Mouse (Mus musculus) neural tube, embryonic 12.5 days (tissue): ENCODE measurements around the gene Myh14. TPM values are rescaled to one million over a fixed set of nuclear protein-coding genes. Genes with fewer than 3 reads are reported as not detected.

ENCODE experiments used
- ATAC-seq: fragments of 200-750 bp; cut with Nextera tagmentation; 2 replicates; pipeline ENCODE4 v1.8.0; 2017; ENCODE audit warnings: low read depth, mild to moderate bottlenecking, moderate TSS enrichment, moderate library complexity; ENCODE audit not compliant: low FRiP score
- H3K27ac ChIP-seq: fragments of 300-500 bp; sonication (generic); 2 replicates; pipeline ENCODE4 v1.5.1; 2016
- H3K27me3 ChIP-seq: fragments of 300-500 bp; sonication (generic); replicated peaks from 2 replicates; pipeline ENCODE4 v1.6.1; 2016; ENCODE audit warnings: mild to moderate bottlenecking
- H3K36me3 ChIP-seq: fragments of 300-500 bp; sonication (generic); 2 replicates; pipeline ENCODE4 v1.6.1; 2016; ENCODE audit warnings: mild to moderate bottlenecking
- H3K4me1 ChIP-seq: fragments of 300-500 bp; sonication (generic); 2 replicates; pipeline ENCODE4 v1.6.1; 2016
- H3K4me2 ChIP-seq: fragments of 300-500 bp; sonication (generic); replicated peaks from 2 replicates; pipeline ENCODE4 v1.6.1; 2016; ENCODE audit warnings: mild to moderate bottlenecking
- H3K4me3 ChIP-seq: fragments of 300-500 bp; sonication (generic); 2 replicates; pipeline ENCODE4 v1.5.1; 2016
- H3K9ac ChIP-seq: fragments of 300-500 bp; sonication (generic); 2 replicates; pipeline ENCODE4 v1.6.1; 2016; ENCODE audit warnings: mild to moderate bottlenecking
- H3K9me3 ChIP-seq: fragments of 300-500 bp; sonication (generic); 2 replicates; pipeline ENCODE4 v1.6.1; 2016; ENCODE audit warnings: mild to moderate bottlenecking
- whole genome bisulfite sequencing: fragments of 180-500 bp; shearing (Covaris S2); methylation state at CpG from one replicate; pipeline ENCODE4 v1.1.7; 2016; 5-methylcytosine and 5-hydroxymethylcytosine counted together
- polyA plus RNA-seq: library from polyadenylated mRNA; unstranded; fragments of >200 nt; fragmentation: Nextera tagmentation; extraction: Ambion mirVana; gene quantifications from 2 replicates; pipeline ENCODE4 v1.2.1, GENCODE M21; 2016

Gene Myh14
- polyA plus RNA-seq, 1 experiment from 2014 or later: 2.5 TPM

DNA sequence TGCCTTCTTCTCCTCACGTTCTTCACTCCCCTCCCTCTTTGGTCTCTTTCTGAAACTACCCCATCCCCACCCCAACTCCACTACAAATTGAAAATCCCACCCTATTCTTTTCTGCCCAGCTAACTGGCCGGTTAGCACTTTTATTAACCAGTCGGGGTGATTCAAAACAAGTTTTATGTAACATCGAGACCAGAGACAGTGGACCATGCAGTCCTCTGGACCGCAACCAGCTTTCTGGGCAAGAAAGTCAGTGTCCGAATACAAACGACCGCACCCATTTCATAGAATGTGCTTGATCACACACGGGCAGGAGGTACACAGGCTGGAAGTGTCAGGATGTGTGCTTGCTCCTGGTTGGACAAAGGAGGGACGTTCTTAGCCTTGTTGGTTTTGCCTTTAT is 106.2 kb downstream of the Myh14 start:
- Histone ChIP-seq H3K27me3 (no peaks in the 10 kb centered on the region), H3K36me3 (no peaks in the 10 kb centered on the region), H3K4me3 (no peak overlapping the region), H3K9me3 (no peaks in the 10 kb centered on the region), H3K4me1 (no peaks in the 10 kb centered on the region), H3K27ac (no peak overlapping the region), H3K9ac (no peak overlapping the region), H3K4me2 (no peak overlapping the region)
- 87% methylated on average over 10 of the region's 10 CpGs for WGBS
- ATAC-seq: no peak

GRCm38 (mm10) chr7:44563284-44563683 is 107.4 kb downstream of the Myh14 start:
- ATAC-seq: no peak
- 44% methylated on average over 8 of the region's 8 CpGs for WGBS
- Histone ChIP-seq H3K4me1 (no peaks in the 10 kb centered on the region), H3K4me2 (no peak overlapping the region), H3K27me3 (no peaks in the 10 kb centered on the region), H3K4me3 (no peak overlapping the region), H3K36me3 (no peaks in the 10 kb centered on the region), H3K9ac (no peak overlapping the region), H3K27ac (no peak overlapping the region), H3K9me3 (no peaks in the 10 kb centered on the region)

GRCm38 (mm10) chr7:44560435-44561400 is 109.9 kb downstream of the Myh14 start:
- no peak overlapping the region for H3K4me3 ChIP-seq
- H3K9me3 ChIP-seq: no peaks in the 10 kb centered on the region
- H3K9ac ChIP-seq: no peak overlapping the region
- 57% methylated on average over 18 of the region's 18 CpGs for WGBS
- H3K27me3 ChIP-seq: no peaks in the 10 kb centered on the region
- ATAC-seq: peak; percentile 48; the same call in 1 of the 2 replicates
- H3K36me3 ChIP-seq: no peaks in the 10 kb centered on the region
- no peak overlapping the region for H3K27ac ChIP-seq
- no peak overlapping the region for H3K4me2 ChIP-seq
- H3K4me1 ChIP-seq: no peaks in the 10 kb centered on the region

- no peaks in the 10 kb centered on the region for H3K36me3 ChIP-seq
- H3K27ac ChIP-seq: no peak overlapping the region
- no peak overlapping the region for H3K4me2 ChIP-seq
- H3K9ac ChIP-seq: no peak overlapping the region
- H3K27me3 ChIP-seq: no peaks in the 10 kb centered on the region
- H3K9me3 ChIP-seq: no peaks in the 10 kb centered on the region
- peaks cover 7% of the 10 kb centered on the region; the same call in 1 of the 2 replicates for H3K4me1 ChIP-seq
- 73% methylated on average over 2 of the region's 2 CpGs for WGBS
- no peak for ATAC-seq
- H3K4me3 ChIP-seq: no peak overlapping the region
Observed at GRCm38 (mm10) chr7:44557629-44558028, 113.0 kb downstream of the Myh14 start.

Other genes with a start within 250 kb of the Myh14 start
- 10.4 and 12.6 TPM in 2 replicates for gene Lrrc4b, start 241.8 kb downstream of the Myh14 start, polyA plus RNA-seq
- gene Aspdh, start 205.5 kb downstream of the Myh14 start, polyA plus RNA-seq: 1.3 and 3.8 TPM in 2 replicates
- gene Josd2, start 202.9 kb downstream of the Myh14 start, polyA plus RNA-seq: 61.5 and 61.7 TPM in 2 replicates
- 135 and 136 TPM in 2 replicates for gene Emc10, start 174.3 kb downstream of the Myh14 start, polyA plus RNA-seq
- 26.3 and 28.1 TPM in 2 replicates for gene Fam71e1, start 174.3 kb downstream of the Myh14 start, polyA plus RNA-seq
- 0.11 and 0.14 TPM in 2 replicates for gene Mybpc2, start 146.2 kb downstream of the Myh14 start, polyA plus RNA-seq
- 0.11 TPM in 1 of 2 replicates, not detected in the other for gene Spib, start 138.8 kb downstream of the Myh14 start, polyA plus RNA-seq
- gene Pold1, start 122.0 kb downstream of the Myh14 start, polyA plus RNA-seq: 65.2 and 66.4 TPM in 2 replicates
- 69.5 and 71.2 TPM in 2 replicates for gene Nr1h2, start 116.9 kb downstream of the Myh14 start, polyA plus RNA-seq
- 0.74 and 1.5 TPM in 2 replicates for gene Napsa, start 98.5 kb downstream of the Myh14 start, polyA plus RNA-seq
- 2.6 and 3.7 TPM in 2 replicates for gene Kcnc3, start 80.2 kb downstream of the Myh14 start, polyA plus RNA-seq
- not detected in 2 replicates for gene Izumo2, start 37.9 kb upstream of the Myh14 start, polyA plus RNA-seq
- 35.2 and 37.8 TPM in 2 replicates for gene Vrk3, start 77.6 kb upstream of the Myh14 start, polyA plus RNA-seq
- gene Zfp473, start 80.2 kb upstream of the Myh14 start, polyA plus RNA-seq: 1.5 and 2.0 TPM in 2 replicates
- gene Nup62, start 145.2 kb upstream of the Myh14 start, polyA plus RNA-seq: 71.3 and 74.7 TPM in 2 replicates
- 1.5 and 1.6 TPM in 2 replicates for gene Il4i1, start 145.5 kb upstream of the Myh14 start, polyA plus RNA-seq
- 4.8 and 5.1 TPM in 2 replicates for gene Atf5, start 145.8 kb upstream of the Myh14 start, polyA plus RNA-seq
- gene Akt1s1, start 178.1 kb upstream of the Myh14 start, polyA plus RNA-seq: 108 and 116 TPM in 2 replicates
- 95.4 and 101 TPM in 2 replicates for gene Tbc1d17, start 178.2 kb upstream of the Myh14 start, polyA plus RNA-seq
- gene Pnkp, start 186.3 kb upstream of the Myh14 start, polyA plus RNA-seq: 32.3 and 39.3 TPM in 2 replicates
- 630 and 637 TPM in 2 replicates for gene Ptov1, start 198.9 kb upstream of the Myh14 start, polyA plus RNA-seq
- 156 and 158 TPM in 2 replicates for gene Med25, start 221.9 kb upstream of the Myh14 start, polyA plus RNA-seq
- gene Fuz, start 225.2 kb upstream of the Myh14 start, polyA plus RNA-seq: 17.7 and 19.1 TPM in 2 replicates